Mouse (Mus musculus): ENCODE measurements around the gene Pde6c. TPM values are rescaled to one million over a fixed set of nuclear protein-coding genes. Genes with fewer than 3 reads are reported as not detected.

The Pde6c gene
- total RNA-seq (2021), result under 1 TPM; 0.21 to 0.34 TPM
- long read RNA-seq, experiment 1, partial matches to known transcripts, result 0 of 1 reads
- long read RNA-seq, experiment 1, other reads (novel, unspliced or antisense), result 1 of 1 reads
- long read RNA-seq, experiment 2, result 0 reads

DNA sequence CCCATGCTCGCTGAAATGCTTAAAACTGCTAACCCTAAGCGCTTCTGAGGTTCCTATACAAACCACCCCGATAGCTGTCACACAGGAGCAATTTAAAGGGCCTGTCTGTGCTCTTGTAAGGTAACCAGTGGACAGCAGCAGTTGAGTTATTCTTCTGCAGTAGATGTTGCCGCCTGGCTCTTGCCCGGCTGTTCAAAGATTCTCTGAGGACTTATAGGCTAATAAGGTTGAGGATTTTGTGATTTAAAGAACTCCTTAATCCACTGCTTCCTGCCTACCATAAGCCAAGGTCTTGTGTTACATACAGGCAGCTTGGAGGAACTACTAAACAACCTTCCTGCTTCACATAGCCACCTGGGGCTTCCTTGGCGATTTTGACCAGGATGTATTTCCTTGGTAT lies at the start of gene Pde6c:
TSS of gene Pde6c (plus strand) at position 301 of the 400 bp plus-strand sequence.
- Histone ChIP-seq H3K27ac (no peak within 1 kb of the TSS), H3K4me3 (no peak within 1 kb of the TSS)
- TF ChIP-seq CTCF (IDR thresholded peaks at IDR 0.05), result no peak
- intact Hi-C loops (cut with DNase I), result no loop called here
- DNase-seq (ENCODE audit: extremely low spot score in 1 of 2, low spot score in 2 of 2), result no peak

DNA sequence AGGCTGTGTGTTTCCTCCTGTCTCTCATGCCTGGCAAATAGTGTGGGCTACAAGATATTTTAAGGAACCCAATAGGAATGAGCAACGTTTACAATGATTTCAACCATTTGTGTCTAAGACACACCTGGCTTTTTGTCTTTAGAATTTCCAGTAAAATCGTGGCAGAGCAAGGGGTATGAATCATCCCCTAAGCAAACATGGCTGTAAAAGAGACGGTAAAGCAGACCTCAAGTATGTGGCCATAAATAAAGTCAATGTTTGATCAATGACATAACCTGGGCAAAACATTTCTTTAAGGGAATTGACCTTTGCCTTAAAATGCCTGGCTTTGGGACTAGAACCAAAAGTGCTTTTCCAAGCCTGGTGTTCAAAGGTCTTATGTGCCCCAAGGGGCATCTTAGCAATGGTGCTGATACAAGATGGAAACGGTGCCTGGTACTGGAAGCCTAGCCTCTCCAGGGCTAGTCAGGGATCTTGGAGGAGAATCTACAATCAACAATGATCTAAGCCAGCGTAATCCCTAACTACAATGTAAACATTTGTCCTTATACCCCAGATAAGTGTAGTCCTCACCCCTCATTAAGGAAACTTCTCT lies 49.6 kb upstream of the Pde6c start:
- no peak overlapping the region for H3K27ac ChIP-seq
- no peak overlapping the region for H3K4me3 ChIP-seq
- TF ChIP-seq CTCF (IDR thresholded peaks at IDR 0.05), result no peak
- no peak for DNase-seq (ENCODE audit: extremely low spot score in 1 of 2, low spot score in 2 of 2)
- intact Hi-C loops (cut with DNase I), result no loop called here

DNA sequence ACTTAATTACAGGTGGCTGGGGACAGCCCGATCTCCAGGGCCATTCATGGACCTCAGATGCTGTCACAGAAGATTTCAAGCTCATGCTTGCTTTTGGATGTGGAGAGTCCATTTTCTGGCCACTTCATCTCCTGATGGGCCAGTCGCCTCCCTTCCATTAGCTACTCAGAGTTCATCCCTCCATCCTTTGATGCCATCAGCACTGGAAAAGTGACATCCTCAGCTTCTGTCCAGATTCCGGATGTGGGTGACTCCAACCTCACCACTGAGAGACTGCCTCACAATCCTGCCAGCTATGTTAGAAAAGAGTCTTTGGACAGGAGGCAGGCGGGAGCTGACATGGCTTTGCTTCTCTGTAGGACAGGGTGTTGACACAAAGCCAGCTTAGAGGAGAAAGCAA lies 46.7 kb upstream of the Pde6c start:
- DNase-seq (ENCODE audit: extremely low spot score in 1 of 2, low spot score in 2 of 2), result no peak
- TF ChIP-seq CTCF (IDR thresholded peaks at IDR 0.05), result no peak
- intact Hi-C loops (cut with DNase I), result no loop called here
- no peak overlapping the region for H3K4me3 ChIP-seq
- no peak overlapping the region for H3K27ac ChIP-seq

DNA sequence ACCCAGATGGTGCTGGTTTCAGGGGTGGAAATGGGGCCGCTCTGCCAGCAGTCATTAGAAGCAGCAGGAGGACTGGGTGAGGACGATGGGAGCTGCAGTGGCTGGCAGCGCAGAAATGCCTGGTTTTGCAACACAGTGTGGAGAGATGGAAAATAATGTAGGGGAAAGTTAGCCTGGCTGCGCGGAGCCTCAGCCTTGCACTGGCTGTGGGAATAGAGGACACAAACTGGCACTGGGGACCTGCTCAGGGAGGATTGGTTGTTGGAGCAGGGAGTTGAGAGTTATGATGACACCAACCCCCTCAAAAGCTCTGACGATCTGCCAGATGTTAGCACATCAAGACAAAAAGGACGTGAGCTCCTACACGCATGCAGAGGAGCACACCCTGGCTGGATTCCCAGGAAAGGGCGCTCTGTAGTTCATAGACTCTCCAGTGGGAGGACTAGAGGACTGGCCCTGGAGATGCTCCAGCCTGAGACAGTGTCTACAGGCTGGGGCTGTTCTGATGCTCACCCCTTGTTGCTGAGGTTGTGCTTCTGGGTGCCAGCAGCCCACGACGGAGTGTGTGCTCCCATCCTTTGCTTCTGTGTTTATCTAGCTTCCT lies 45.5 kb upstream of the Pde6c start:
- Histone ChIP-seq H3K27ac (no peak overlapping the region), H3K4me3 (no peak overlapping the region)
- peak; percentile 53 for TF ChIP-seq CTCF (IDR thresholded peaks at IDR 0.05)
- peak; percentile 10 to 14 for DNase-seq (ENCODE audit: extremely low spot score in 1 of 2, low spot score in 2 of 2)
- intact Hi-C loops (cut with DNase I), result no loop called here

DNA sequence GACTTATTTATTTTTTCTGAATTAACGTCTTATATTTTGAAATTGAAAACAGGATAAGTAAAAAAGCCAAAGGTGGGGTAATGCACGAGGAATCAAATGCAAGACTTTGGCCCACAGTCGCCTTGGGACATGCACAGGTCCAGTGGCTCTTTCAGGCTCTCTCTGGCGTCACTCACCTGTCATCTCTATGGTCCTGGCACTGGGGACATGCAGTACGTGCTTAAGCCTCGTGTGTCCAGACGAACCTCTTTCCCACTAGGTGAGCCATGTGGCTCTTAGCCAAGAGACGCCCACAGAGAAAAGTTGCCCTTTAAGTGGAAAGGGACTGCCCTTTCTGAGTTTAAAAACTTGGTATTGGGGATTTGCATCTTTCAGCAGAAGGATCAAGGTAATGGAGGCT lies 43.2 kb upstream of the Pde6c start:
- no peak for DNase-seq (ENCODE audit: extremely low spot score in 1 of 2, low spot score in 2 of 2)
- Histone ChIP-seq H3K4me3 (no peak overlapping the region), H3K27ac (no peak overlapping the region)
- no peak for TF ChIP-seq CTCF (IDR thresholded peaks at IDR 0.05)
- intact Hi-C loops (cut with DNase I), result no loop called here

DNA sequence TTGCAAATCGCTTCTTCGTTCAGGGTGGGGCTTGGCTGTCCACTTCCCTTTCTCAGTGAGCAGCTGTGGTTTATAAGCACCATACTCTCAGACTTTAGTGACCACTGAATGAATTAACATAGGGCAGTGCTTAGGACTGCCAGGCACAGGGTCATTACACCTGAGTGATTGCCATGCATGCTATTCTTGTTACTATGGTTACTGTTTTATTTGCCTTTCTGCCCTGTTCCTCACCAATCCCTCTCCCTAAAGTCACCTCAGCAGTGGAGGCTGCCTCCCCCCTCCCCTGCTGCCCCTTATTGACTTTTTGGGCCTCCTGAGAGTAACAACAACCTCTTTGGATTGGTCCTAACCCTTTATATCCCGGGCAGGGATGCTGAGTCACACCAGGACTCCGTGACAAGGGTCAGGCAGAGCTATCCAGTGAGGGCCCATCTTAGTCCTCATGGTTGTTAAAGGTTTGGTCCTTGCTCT lies 41.0 kb upstream of the Pde6c start:
- intact Hi-C loops (cut with DNase I), result no loop called here
- Histone ChIP-seq H3K27ac (no peak overlapping the region), H3K4me3 (no peak overlapping the region)
- no peak for DNase-seq (ENCODE audit: extremely low spot score in 1 of 2, low spot score in 2 of 2)
- no peak for TF ChIP-seq CTCF (IDR thresholded peaks at IDR 0.05)

- intact Hi-C loops (cut with DNase I), result no loop called here
Observed at GRCm38 (mm10) chr19:38096231-38096630, 36.4 kb upstream of the Pde6c start.

DNA sequence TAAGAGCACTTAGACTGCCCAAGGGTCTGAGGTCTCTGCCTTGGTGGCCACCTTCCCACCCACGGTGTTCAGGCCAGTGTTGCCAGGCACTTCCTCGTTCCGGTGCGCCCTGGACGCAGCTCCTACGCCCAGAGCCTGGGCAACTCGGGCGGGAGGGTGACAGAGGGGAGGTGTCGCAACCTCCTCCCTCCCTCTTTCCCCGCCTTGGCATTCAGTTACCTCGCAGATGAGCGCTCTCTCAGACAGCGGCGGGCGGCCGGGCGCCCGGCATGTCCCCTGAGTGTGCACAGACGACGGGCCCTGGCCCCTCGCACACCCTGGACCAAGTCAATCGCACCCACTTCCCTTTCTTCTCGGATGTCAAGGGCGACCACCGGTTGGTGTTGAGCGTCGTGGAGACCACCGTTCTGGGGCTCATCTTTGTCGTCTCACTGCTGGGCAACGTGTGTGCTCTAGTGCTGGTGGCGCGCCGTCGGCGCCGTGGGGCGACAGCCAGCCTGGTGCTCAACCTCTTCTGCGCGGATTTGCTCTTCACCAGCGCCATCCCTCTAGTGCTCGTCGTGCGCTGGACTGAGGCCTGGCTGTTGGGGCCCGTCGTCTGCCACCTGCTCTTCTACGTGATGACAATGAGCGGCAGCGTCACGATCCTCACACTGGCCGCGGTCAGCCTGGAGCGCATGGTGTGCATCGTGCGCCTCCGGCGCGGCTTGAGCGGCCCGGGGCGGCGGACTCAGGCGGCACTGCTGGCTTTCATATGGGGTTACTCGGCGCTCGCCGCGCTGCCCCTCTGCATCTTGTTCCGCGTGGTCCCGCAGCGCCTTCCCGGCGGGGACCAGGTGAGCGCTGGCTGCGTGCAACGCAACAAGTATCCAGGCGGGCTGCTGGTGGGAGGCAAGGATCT lies 35.5 kb upstream of the Pde6c start, which contains the start of gene Ffar4:
TSS of gene Ffar4 (plus strand) at position 214 of the 901 bp plus-strand sequence.
- intact Hi-C loops (cut with DNase I), result no loop called here
- peak in 1 of 2 experiments; percentile 13 for DNase-seq (ENCODE audit: extremely low spot score in 1 of 2, low spot score in 2 of 2)
- peak within 1 kb of the TSS; percentile 16; the same call in 1 of the 2 replicates for H3K4me3 ChIP-seq
- no peak for TF ChIP-seq CTCF (IDR thresholded peaks at IDR 0.05)
- no peak within 1 kb of the TSS for H3K27ac ChIP-seq

More at GRCm38 (mm10) chr19:38096231-38096630, 36.4 kb upstream of the Pde6c start:
- TF ChIP-seq CTCF (IDR thresholded peaks at IDR 0.05), result no peak
- H3K4me3 ChIP-seq, result no peak overlapping the region
- no peak overlapping the region for H3K27ac ChIP-seq
- DNase-seq (ENCODE audit: extremely low spot score in 1 of 2, low spot score in 2 of 2), result no peak

DNA sequence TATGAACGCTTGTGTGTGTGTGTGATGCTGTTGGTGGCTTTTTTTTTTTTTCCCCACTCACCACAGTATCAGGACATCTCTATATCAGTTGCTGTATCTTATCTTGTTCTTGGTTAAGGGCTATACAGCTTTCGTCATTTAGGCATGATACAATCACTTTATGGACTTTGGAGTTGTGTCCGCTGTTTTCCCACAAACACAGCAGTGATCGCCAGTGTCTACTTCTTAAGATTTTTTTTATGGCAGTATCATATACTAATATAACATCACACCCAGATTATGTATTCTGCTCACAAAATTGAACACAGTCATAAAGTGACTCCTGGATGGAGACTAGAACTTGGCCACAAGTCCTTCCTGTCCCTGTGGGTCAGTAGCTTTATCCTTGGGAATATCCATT lies 24.7 kb upstream of the Pde6c start:
- intact Hi-C loops (cut with DNase I), result no loop called here
- DNase-seq (ENCODE audit: extremely low spot score in 1 of 2, low spot score in 2 of 2), result no peak
- no peak for TF ChIP-seq CTCF (IDR thresholded peaks at IDR 0.05)
- H3K4me3 ChIP-seq, result no peak overlapping the region
- H3K27ac ChIP-seq, result no peak overlapping the region

- no peak overlapping the region for H3K27ac ChIP-seq
- intact Hi-C loops (cut with DNase I), result no loop called here
- no peak overlapping the region for H3K4me3 ChIP-seq
- DNase-seq (ENCODE audit: extremely low spot score in 1 of 2, low spot score in 2 of 2), result no peak
- TF ChIP-seq CTCF (IDR thresholded peaks at IDR 0.05), result no peak
Observed at GRCm38 (mm10) chr19:38109506-38110242, 22.9 kb upstream of the Pde6c start.

DNA sequence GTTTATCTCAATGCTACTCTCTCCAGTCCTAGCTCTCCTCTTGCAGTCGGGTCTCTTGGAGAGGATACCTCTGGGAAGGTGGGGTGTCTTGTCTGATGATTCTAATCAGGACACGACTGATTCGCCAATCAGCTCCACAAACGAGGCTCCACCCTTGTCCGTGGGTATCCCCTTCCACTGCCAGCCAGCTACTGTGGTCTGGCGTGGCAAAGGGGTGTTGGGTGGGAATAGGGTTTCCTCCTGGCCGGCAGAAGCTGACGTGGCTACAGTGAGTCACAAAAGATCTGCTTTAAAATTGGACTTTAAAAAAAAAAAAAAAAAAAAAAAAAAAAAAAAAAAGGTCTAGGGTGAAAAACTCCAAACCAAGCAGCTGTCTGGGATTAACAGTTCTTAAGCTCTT lies 21.5 kb upstream of the Pde6c start:
- DNase-seq (ENCODE audit: extremely low spot score in 1 of 2, low spot score in 2 of 2), result no peak
- no peak for TF ChIP-seq CTCF (IDR thresholded peaks at IDR 0.05)
- Histone ChIP-seq H3K4me3 (no peak overlapping the region), H3K27ac (no peak overlapping the region)
- intact Hi-C loops (cut with DNase I), result no loop called here
